Mouse (Mus musculus) fibroblast of lung, adult 2 months (primary cell): ENCODE data around the gene Uhrf1bp1.
"Not testable (repeated sequence)": the region's sequence is repeated elsewhere in the genome, so short reads cannot be mapped to it uniquely, and the experiment has no call there.

Source experiments
- DNase-seq: peaks from one replicate; pipeline ENCODE4 v3.0.0-alpha.2; 2011; ENCODE audit warnings: low read depth

Uhrf1bp1 gene

GRCm38 (mm10) chr17:27856265-27856797 lies at the start of gene Uhrf1bp1:
Gene Uhrf1bp1 (plus strand): TSS chr17:27856441.
- no peak for DNase-seq

GRCm38 (mm10) chr17:27807542-27808078 lies 48.6 kb upstream of the Uhrf1bp1 start:
- DNase-seq = no peak

DNA sequence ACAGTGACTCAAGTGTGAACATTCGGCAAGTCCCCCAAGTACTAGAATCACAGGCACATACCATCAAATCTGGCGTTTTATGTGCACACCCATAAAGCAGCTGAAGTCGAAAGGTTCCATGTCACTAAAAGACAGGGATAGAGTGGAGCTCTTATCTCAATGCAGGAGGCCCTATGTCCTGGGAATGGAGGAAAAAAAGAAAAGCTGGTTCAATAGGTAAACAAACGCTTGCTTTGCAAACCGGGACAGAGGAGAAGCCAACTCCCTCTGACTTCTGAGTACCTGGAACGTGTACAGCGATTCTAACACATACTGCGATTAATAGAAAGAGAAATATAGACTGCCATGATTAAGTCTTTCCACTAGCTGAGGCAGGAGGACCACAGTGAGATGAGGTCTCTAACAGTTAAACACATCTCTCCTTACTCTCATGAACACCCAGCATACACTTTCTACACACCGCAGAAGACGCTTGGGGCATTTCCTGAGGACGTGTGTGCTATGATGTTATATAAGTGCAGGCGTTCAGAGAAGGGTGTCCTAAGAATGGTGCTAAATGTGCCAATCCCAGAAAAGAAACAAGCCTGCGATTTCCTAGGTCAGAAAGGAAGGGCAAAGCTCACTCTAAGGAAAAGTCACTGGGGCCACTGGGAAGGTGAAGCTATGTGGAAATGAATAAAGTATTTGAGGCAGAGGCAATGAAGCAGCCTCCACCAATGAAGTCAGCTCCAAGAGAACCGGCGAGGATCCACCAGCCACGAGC lies 45.5 kb upstream of the Uhrf1bp1 start:
- no peak for DNase-seq

DNA sequence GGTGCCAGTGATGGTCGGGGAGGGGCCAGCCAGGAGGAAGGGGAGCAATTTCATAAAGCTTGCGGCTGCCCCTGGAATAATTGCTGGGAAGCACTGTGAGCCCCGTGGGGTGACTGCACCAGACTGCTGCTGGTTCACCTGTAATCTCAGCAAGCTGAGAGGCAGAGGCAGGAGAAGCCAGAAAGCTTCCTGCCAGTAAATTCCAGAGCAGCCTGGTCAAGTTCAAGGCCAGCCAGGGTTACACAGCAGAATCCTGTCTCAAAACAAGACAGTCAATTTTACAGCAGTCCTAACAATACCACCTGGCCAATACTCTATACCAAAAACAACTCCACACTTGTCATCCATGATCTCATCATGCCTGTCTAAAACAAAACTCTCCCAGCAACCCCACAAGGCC lies 44.3 kb upstream of the Uhrf1bp1 start:
- DNase-seq = no peak

- DNase-seq = no peak
Measured at GRCm38 (mm10) chr17:27814606-27815005, 41.6 kb upstream of the Uhrf1bp1 start.

GRCm38 (mm10) chr17:27819011-27819410 lies 37.2 kb upstream of the Uhrf1bp1 start:
- no peak for DNase-seq

- DNase-seq = no peak
Measured at GRCm38 (mm10) chr17:27819521-27819970, 36.7 kb upstream of the Uhrf1bp1 start.

DNA sequence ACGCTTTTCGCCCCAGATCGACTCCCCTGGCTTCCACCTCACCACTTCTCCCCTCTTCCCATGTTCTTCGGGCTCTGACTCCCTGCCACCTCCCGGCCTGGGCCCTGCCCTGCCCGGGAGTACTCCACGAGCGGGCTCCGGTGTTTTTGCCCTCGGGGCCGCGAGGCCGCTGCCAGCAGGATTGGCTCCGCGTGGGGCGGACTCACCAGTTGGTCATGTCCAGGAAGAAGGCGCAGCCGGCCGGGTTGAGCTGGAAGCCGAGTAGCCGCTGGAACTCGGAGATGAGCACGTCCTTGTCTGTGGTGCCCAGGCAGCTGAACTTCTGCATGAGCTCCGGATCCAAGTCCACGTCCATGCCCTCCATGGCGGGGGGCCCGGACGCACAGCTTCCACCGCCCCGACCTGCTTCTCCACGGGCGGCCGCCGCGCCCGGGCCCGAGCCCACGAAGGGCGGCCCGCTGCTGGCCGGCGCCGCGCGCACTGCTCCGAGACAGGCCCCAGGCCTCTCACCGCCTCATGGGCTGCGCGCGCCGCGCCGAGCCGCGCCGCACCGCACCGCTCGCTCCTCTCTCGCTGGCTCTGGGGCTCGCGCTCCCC lies 36.2 kb upstream of the Uhrf1bp1 start:
- DNase-seq = no peak

GRCm38 (mm10) chr17:27820568-27821406 lies 35.5 kb upstream of the Uhrf1bp1 start, which contains the start of gene D17Wsu92e:
Gene D17Wsu92e (minus strand): TSS chr17:27820648.
- peak; percentile 97 for DNase-seq

DNA sequence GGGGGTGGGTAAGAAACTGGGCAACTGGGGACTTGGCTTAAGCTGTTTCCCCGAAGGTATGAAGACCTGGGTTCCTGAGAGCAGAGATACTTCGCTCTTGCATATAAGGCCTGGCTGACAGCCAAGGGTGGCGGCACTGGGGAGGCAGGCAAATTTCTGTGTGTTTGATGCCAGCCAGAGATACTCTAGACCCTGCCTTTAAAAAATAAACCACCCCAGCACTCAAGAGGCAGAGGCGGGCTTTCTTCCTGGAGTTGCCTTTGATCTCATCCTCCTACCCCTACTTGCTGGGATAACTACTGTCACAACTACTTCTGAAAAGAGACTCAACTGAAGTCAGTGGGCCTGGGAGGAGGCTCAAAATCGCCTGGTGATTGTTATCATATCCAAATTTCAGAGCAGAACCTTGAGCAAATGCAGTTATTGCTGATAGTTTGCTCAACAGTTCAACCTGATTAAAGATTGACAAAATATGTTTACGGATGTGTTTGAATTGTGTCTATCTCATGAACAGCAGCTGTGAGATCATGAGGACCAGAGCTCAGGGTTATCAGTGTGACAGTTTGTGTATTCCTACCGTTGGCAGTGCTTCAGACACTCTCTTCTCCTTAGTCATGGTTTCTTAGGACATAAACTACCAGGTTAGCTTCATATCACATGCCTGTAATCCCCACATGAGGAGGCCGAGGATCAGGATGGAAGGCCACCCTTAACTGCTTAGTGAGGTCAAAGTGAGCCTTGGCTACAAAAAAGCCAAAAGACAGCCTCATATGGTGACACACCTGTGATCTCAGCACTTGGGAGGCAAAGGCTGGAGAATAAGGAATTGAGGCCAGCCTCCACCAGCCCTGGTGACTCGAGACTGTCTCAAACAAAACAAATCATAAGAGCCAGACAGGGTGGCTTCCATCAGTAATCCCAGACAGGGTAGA lies 34.6 kb upstream of the Uhrf1bp1 start:
- DNase-seq = no peak

- DNase-seq = no peak
Measured at GRCm38 (mm10) chr17:27823142-27823905, 32.9 kb upstream of the Uhrf1bp1 start.

GRCm38 (mm10) chr17:27824941-27825340 lies 31.3 kb upstream of the Uhrf1bp1 start:
- no peak for DNase-seq

DNA sequence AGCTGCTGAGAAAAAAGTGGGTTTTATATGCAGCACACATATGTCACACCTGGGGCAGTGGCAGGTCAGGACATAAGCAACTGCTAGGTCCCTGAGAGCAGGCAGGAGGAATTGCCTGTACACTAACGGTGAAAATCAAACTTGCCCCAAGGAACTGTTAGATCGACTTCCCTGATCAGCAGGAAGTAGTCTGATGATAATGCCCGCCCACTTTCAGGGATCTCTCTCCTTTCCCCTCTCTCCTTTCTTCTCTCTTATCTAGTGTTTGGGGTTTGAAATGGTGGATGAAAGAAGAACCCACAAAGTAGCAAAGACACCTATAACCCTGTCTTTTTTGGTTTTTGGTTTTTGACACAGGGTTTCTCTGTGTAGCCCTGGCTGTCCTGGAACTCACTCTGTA lies 30.7 kb upstream of the Uhrf1bp1 start:
- no peak for DNase-seq

GRCm38 (mm10) chr17:27825984-27826905 lies 30.0 kb upstream of the Uhrf1bp1 start:
- DNase-seq = no peak

GRCm38 (mm10) chr17:27826908-27827383 lies 29.3 kb upstream of the Uhrf1bp1 start:
- no peak for DNase-seq

GRCm38 (mm10) chr17:27827511-27827910 lies 28.7 kb upstream of the Uhrf1bp1 start:
- DNase-seq = no peak

GRCm38 (mm10) chr17:27830411-27830810 lies 25.8 kb upstream of the Uhrf1bp1 start:
- DNase-seq = no peak

- not testable (repeated sequence) for DNase-seq
Measured at GRCm38 (mm10) chr17:27837850-27838249, 18.4 kb upstream of the Uhrf1bp1 start, which contains the start of gene Snrpc. Gene Snrpc (plus strand): TSS chr17:27838150.
